Mouse (Mus musculus) layer of hippocampus, adult 2 months (tissue): Measurements from ENCODE around the gene Synj2. TPM values are rescaled to one million over a fixed set of nuclear protein-coding genes. Genes with fewer than 3 reads are reported as not detected.

Experiments
- DNase-seq, 2 experiments: peaks; one replicate each; pipeline ENCODE4 v3.0.0; 2022; ENCODE audit warnings: low spot score in 2 of 2
- H3K27ac ChIP-seq: fragments of 200-600 bp; 2 replicates; pipeline ENCODE4 v1.8.1; 2022
- H3K4me3 ChIP-seq: fragments of 200-600 bp; 2 replicates; pipeline ENCODE4 v1.8.1; 2022; ENCODE audit warnings: mild to moderate bottlenecking
- CTCF ChIP-seq: fragments of 200-600 bp; conservative IDR thresholded peaks from 2 replicates; pipeline ENCODE4 v1.8.1; 2022; ENCODE audit warnings: antibody characterized with exemption, mild to moderate bottlenecking, moderate library complexity
- total RNA-seq, 2 experiments: library from RNA; stranded (reverse); gene quantifications; 2 replicates each; pipeline ENCODE4 v1.2.3; 2021

Gene Synj2
- total RNA-seq, 2 experiments from 2014 or later = 54.1 to 62.2 TPM

DNA sequence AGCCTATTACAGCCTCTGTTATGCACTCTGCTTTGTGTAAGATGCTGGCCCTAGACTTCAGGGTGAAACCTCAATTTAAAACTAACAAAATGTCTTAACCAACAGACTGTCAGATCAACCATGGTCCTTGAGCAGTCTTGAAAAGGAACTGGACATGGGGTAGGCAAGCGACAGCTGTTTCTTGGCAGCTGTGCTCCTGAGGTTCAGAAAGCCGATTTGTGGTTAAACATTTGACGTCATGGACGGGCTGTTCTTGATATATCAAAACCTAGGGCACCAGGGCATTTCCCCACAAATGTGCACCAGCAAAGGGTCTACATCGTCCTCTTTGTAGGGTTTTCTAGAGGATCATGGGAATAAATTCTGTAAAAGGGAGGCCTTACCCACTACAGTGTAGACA lies 122.5 kb downstream of the Synj2 start:
- TF ChIP-seq CTCF = no peak
- DNase-seq = no peak
- no peak overlapping the region for H3K27ac ChIP-seq
- no peak overlapping the region for H3K4me3 ChIP-seq

DNA sequence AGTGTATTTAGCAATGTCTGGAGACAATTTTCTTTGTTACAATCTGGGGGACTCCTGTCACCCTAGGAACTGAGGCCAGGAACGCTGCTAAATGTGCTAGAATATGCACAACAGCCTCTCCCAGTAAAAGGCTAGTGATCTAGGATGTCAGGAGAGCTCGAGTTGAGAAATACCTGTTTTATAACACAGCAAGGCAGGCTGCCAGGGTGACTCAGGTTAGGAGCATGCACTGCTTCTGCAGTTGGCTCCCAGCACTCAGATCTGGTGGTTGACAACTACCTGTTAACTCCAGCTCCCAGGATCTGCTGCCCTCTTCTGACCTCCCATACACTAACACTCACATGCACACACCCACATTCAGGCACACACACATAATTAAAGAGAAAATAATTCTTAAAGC lies 124.9 kb downstream of the Synj2 start:
- TF ChIP-seq CTCF = no peak
- no peak overlapping the region for H3K27ac ChIP-seq
- H3K4me3 ChIP-seq = no peak overlapping the region
- no peak for DNase-seq

DNA sequence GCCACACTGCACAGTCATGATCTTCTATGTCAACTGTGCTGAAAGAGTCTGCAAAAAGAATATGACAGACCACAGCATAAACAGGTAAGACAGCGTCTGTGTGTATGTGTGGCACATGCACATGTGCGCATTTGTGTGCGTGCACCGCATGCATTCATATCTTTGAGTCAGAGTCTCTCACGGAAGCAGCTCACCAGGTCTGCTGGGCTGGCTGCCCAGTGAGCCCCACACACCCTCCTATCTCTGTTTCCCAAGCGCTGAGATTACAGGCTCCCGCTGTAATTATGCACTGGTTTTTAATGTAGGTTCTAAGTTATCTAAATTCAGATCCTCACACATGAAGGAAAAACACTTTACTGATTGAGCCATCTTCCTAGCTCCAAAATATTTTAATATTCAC lies 126.5 kb downstream of the Synj2 start:
- H3K4me3 ChIP-seq = no peak overlapping the region
- DNase-seq = no peak
- no peak for TF ChIP-seq CTCF
- H3K27ac ChIP-seq = no peak overlapping the region

DNA sequence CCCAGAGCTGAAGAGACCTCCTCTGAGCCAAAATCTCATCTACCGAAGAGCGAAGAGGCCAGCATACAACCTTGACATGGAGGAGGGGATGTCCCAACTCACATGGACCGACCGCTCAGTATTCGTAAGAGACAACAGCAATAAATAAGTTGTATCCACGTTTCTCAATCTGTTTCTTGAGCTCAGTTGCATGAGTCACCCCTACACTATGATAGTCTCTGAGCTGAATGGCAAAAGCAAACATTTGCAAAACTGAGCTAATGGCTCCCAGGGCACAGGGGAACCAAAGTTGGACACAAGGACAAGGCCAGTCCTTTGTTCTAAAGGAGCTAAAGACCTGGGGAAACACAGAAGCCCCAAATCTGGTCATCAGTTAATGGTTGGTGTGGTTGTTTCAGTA lies 128.8 kb downstream of the Synj2 start:
- Histone ChIP-seq H3K4me3 (no peak overlapping the region), H3K27ac (no peak overlapping the region)
- no peak for DNase-seq
- TF ChIP-seq CTCF = no peak

DNA sequence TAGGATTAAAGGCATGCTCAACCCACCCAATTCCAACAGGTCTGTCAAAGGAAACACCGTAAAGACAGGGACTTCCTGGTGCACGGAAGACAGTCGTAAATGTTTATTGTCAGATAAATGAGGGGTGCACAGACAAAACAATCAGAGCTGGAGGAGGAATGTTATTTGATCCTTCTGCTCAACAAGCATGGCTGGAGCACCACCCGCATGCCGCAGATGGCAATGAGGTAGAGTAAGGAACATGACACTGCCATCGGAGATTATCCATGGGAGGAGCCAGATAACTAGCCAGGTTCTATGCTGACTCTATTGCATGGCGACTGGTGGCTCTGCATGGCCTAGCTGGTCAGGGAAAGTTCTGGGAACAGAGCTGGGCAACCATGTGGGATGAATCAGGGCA lies 132.3 kb downstream of the Synj2 start:
- no peak overlapping the region for H3K27ac ChIP-seq
- H3K4me3 ChIP-seq = no peak overlapping the region
- no peak for DNase-seq
- TF ChIP-seq CTCF = no peak

DNA sequence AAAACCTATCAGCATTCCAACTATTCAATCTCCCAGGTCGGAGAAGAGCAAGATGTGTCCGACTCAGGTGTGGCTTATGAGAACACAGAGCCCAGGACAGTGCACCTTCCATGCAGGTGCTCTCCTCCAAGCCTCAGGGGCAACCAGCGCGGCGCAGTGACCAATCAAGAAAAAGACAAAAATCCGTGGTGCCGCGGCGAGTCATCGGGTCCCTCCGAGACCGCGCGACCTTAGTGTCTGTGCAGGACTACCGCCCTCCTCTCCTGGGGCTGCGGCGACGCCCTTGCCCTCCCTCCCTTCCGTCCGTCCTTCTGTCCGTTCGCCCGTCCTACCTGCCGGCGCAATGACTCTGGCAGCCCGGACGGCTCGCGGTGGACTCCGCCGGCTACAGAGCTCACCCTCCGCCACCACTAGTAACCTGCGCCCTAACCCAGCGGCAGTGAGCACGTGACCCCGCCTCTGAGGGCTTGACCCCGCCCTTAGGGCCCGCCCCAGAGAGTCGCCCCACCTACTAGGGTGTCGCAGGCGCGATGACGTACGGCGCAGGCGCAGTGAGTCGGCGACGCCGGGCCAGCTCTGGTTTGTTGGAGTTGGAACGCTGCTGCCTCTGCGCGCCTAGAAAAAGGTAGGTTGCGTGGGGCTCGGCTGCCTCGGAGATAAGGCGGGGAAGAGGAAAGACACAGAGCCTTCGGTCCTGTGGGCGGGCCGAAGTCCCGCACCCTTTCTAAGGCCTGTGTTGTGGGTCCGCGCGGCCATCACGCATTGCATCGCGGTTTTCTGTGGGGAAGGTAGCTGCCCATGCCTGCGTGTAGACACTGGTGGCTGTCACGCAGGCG lies 138.4 kb downstream of the Synj2 start, which contains the start of the genes Serac1 and Gtf2h5:
Gene Serac1 (minus strand): TSS at position 455 of the 836 bp plus-strand sequence.
Gene Gtf2h5 (plus strand): TSS at position 500 of the 836 bp plus-strand sequence.
- Histone ChIP-seq H3K4me3 (peak within 1 kb of the TSS; percentile 89), H3K27ac (peak within 1 kb of the TSS; percentile 95)
- DNase-seq = peak; percentile 97 to 99
- peak; percentile 24; the same call in 1 of the 2 replicates for TF ChIP-seq CTCF

DNA sequence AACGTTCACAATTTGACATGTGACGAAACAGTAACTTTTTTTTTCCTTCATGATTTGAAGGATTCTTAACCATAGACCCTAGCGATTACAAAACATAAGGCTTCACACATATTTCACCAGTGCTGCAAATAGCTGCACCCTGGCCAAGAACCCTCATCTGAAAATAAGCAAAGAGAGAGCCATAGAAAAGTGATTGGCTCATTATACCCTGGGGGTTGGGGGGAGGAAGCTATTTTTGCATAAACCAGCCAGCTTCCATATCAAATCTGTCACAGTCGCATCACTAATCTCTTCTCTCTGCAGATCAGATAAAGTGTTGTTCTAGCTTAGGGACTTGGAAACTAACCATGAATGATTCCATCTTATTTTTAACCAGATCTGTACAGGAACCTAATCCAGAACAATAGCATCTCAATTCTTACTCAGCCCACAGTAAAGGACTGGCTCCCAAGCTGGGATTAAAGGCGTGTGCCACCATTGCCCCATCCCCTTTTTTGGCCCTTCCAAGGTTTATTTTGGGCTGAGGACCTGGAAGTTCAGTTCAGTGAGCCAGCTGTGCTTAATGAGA lies 142.3 kb downstream of the Synj2 start:
- no peak for TF ChIP-seq CTCF
- DNase-seq = peak; percentile 53 to 60
- H3K27ac ChIP-seq = peak overlapping the region; percentile 81
- no peak overlapping the region for H3K4me3 ChIP-seq

DNA sequence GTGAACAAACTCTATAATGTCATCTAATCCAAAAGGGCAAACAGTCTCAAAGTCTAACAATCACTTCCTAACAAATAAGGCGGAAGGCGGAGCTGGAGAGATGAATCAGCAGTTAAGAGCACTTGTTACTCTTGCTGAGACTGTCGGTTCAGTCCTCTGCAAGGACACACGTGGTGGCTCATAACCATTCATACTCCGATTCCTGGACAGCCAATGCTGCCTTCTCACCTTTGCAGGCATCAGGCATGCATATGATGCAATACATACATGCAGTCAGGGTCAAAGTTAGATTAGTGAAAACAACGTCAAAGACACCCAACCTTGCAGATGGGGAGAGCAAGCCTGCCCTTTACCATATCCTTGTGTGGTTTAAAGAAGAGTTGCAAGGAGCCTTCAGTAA lies 150.5 kb downstream of the Synj2 start:
- Histone ChIP-seq H3K4me3 (no peak overlapping the region), H3K27ac (no peak overlapping the region)
- TF ChIP-seq CTCF = no peak
- no peak for DNase-seq

Other genes with a start within 250 kb of the Synj2 start
- 10 to 100 TPM; 15.6 to 16.1 TPM for gene Snx9, start 100.0 kb upstream of the Synj2 start, total RNA-seq
- 10 to 100 TPM; 17.2 to 18.4 TPM for gene Serac1, start 138.5 kb downstream of the Synj2 start, total RNA-seq
- 100 to 1,000 TPM; 121 to 126 TPM for gene Gtf2h5, start 138.5 kb downstream of the Synj2 start, total RNA-seq
- 100 to 1,000 TPM; 304 to 306 TPM for gene Tulp4, start 165.2 kb downstream of the Synj2 start, total RNA-seq